Mouse (Mus musculus) heart, embryonic 13.5 days (tissue): Measurements from ENCODE around the gene Dlx5. TPM values are rescaled to one million over a fixed set of nuclear protein-coding genes. Genes with fewer than 3 reads are reported as not detected.

Experiments
- ATAC-seq: fragments of 200-750 bp; cut with Nextera tagmentation; 2 replicates; pipeline ENCODE4 v1.8.0; 2017; ENCODE audit warnings: moderate TSS enrichment; ENCODE audit not compliant: insufficient number of reproducible peaks, low FRiP score, low TSS enrichment; ENCODE audit errors: extremely low read depth
- H3K27ac ChIP-seq: fragments of 300-500 bp; sonication (generic); replicated peaks from 2 replicates; pipeline ENCODE4 v1.5.1; 2015; ENCODE audit warnings: moderate library complexity, mild to moderate bottlenecking, inconsistent platforms
- H3K27me3 ChIP-seq: fragments of 300-500 bp; sonication (generic); replicated peaks from 2 replicates; pipeline ENCODE4 v1.6.1; 2015; ENCODE audit warnings: mild to moderate bottlenecking, inconsistent platforms
- H3K36me3 ChIP-seq: fragments of 300-500 bp; sonication (generic); 2 replicates; pipeline ENCODE4 v1.6.1; 2015; ENCODE audit warnings: mild to moderate bottlenecking, inconsistent platforms
- H3K4me1 ChIP-seq: fragments of 300-500 bp; sonication (generic); 2 replicates; pipeline ENCODE4 v1.6.1; 2015; ENCODE audit warnings: inconsistent platforms
- H3K4me2 ChIP-seq: fragments of 300-500 bp; sonication (generic); 2 replicates; pipeline ENCODE4 v1.6.1; 2015; ENCODE audit warnings: inconsistent platforms, mild to moderate bottlenecking, moderate library complexity
- H3K4me3 ChIP-seq: fragments of 300-500 bp; sonication (generic); 2 replicates; pipeline ENCODE4 v1.5.1; 2015; ENCODE audit warnings: moderate library complexity, mild to moderate bottlenecking, inconsistent platforms
- H3K9ac ChIP-seq: fragments of 300-500 bp; sonication (generic); 2 replicates; pipeline ENCODE4 v1.6.1; 2015; ENCODE audit warnings: inconsistent platforms, mild to moderate bottlenecking, moderate library complexity
- H3K9me3 ChIP-seq: fragments of 300-500 bp; sonication (generic); 2 replicates; pipeline ENCODE4 v1.6.1; 2016; ENCODE audit warnings: inconsistent platforms
- WGBS: fragments of 180-500 bp; shearing (Covaris S2); methylation state at CpG from one replicate; pipeline ENCODE4 v1.1.7; 2015; ENCODE audit warnings: mixed read lengths; 5-methylcytosine and 5-hydroxymethylcytosine counted together
- polyA plus RNA-seq: library from polyadenylated mRNA; unstranded; fragments of >200 nt; fragmentation: Nextera tagmentation; extraction: Ambion mirVana; gene quantifications from 2 replicates; pipeline ENCODE4 v1.2.1, GENCODE M21; 2015

Gene Dlx5
- 0.94 and 1.1 TPM in 2 replicates for polyA plus RNA-seq

DNA sequence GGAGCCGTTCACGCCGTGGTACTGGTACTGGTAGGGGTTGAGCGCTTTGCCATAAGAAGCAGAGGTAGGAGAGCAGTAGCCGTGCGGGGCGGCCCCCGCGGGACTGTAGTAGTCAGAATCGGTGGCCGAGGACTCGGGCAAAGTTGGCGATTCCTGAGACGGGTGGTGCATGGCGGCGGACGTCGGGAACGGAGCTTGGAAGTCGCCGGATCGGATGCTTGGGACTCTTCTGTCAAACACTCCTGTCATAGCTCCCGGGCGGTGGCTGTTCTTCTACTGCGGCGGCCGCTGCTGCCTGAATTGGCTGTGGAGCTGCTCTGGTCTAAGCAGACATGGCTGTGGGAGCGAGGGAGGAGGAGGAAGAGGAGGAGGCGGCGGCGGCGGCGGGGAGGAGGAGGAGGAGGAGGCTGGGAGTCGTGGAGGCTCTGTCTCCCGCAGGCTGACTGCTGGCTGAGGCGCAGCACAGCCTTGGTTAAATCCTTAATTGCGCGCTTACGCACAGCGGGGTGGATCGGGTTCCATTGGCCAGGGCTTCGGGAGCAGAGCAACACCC lies at the start of gene Dlx5:
TSS of gene Dlx5 (minus strand) at position 448 of the 553 bp plus-strand sequence.
- no peak for ATAC-seq
- under 1% methylated on average over 36 of the region's 42 CpGs for WGBS
- H3K27me3 ChIP-seq, result peaks cover 83% of the 10 kb centered on the region
- peak within 1 kb of the TSS; percentile 74 for H3K9ac ChIP-seq
- H3K9me3 ChIP-seq, result no peaks in the 10 kb centered on the region
- no peak within 1 kb of the TSS for H3K27ac ChIP-seq
- peak within 1 kb of the TSS; percentile 61 for H3K4me3 ChIP-seq
- H3K4me2 ChIP-seq, result peak within 1 kb of the TSS; percentile 93
- no peaks in the 10 kb centered on the region for H3K36me3 ChIP-seq
- peaks cover 34% of the 10 kb centered on the region for H3K4me1 ChIP-seq

GRCm38 (mm10) chr6:6931507-6931906 lies 49.6 kb upstream of the Dlx5 start:
- Histone ChIP-seq H3K4me3 (no peak overlapping the region), H3K4me1 (no peaks in the 10 kb centered on the region), H3K4me2 (no peak overlapping the region), H3K36me3 (no peaks in the 10 kb centered on the region), H3K27ac (no peak overlapping the region), H3K9me3 (no peaks in the 10 kb centered on the region), H3K9ac (no peak overlapping the region), H3K27me3 (no peaks in the 10 kb centered on the region)
- ATAC-seq, result no peak
- WGBS, result 52% methylated on average over 4 of the region's 4 CpGs

GRCm38 (mm10) chr6:6930831-6931230 lies 48.9 kb upstream of the Dlx5 start:
- Histone ChIP-seq H3K4me1 (no peaks in the 10 kb centered on the region), H3K27ac (no peak overlapping the region), H3K27me3 (no peaks in the 10 kb centered on the region), H3K9ac (no peak overlapping the region), H3K4me2 (no peak overlapping the region), H3K4me3 (no peak overlapping the region), H3K9me3 (no peaks in the 10 kb centered on the region), H3K36me3 (no peaks in the 10 kb centered on the region)
- 83% methylated on average over 4 of the region's 4 CpGs for WGBS
- ATAC-seq, result no peak

DNA sequence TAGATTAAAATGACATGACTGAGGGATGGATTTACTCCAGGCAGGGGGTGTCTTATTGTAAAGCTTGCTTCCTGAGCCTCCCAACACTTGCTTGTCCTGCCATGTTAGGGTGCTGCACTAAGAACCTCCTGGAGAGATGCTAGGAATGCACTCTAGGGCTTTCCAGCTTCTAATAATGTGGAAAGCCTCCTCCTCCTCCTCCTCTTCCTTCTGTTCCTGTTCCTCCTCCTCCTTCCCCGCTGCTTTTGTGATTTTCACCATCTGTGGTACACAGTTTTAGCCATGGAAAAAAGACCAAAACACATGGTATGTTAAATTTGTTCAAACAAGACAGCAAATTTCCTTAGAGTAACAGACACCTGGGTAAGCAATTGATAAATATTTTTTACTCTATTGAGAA lies 43.4 kb upstream of the Dlx5 start:
- Histone ChIP-seq H3K9me3 (no peaks in the 10 kb centered on the region), H3K4me1 (no peaks in the 10 kb centered on the region), H3K4me2 (no peak overlapping the region), H3K27me3 (0 out of 2 replicates have a peak, but pooled peaks cover 5% of the 10 kb centered on the region), H3K36me3 (no peaks in the 10 kb centered on the region), H3K9ac (no peak overlapping the region), H3K27ac (no peak overlapping the region), H3K4me3 (no peak overlapping the region)
- WGBS, result 44% methylated on average over 1 of the region's 1 CpGs
- no peak for ATAC-seq

- Histone ChIP-seq H3K4me1 (no peaks in the 10 kb centered on the region), H3K27me3 (0 out of 2 replicates have a peak, but pooled peaks cover 5% of the 10 kb centered on the region), H3K27ac (no peak overlapping the region), H3K9ac (no peak overlapping the region), H3K4me2 (no peak overlapping the region), H3K9me3 (no peaks in the 10 kb centered on the region), H3K4me3 (no peak overlapping the region), H3K36me3 (no peaks in the 10 kb centered on the region)
- ATAC-seq, result no peak
- 79% methylated on average over 4 of the region's 4 CpGs for WGBS
Observed at GRCm38 (mm10) chr6:6917334-6917733, 35.4 kb upstream of the Dlx5 start.

- no peak for ATAC-seq
- 52% methylated on average over 9 of the region's 9 CpGs for WGBS
- no peak overlapping the region for H3K4me2 ChIP-seq
Observed at GRCm38 (mm10) chr6:6915526-6915915, 33.6 kb upstream of the Dlx5 start.

DNA sequence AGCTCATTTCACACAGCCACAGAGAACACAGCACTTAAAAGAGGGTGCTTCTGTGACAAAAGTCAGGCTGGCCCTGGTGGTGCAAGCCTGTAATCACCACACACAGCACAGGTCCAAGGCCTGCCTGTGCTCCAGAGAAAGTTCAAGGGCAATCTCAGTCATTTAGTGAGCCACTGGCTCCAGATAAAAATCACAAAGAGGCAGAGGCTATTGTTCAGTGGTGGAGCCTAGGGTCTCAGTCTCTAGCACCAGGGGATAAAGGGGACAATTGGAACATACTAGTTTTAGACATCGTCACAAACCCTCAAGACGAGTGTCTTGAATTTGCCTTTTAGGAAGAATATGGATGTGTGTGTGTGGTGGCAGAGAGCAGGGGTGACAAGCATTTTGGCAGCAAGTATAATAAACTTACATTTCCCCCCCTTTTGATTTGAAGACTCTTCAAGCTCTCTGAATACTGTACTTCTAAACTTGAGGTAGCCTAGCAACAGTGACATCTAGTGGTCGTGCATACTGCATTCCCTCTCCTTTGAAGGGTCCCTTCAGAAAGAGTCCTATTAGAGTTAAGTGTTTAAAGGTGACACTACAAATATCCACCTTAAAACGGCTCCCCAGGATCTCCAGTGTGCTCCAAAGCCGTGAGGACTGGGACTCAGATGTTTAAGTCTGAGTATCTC lies 33.1 kb upstream of the Dlx5 start:
- no peak overlapping the region for H3K27ac ChIP-seq
- H3K9ac ChIP-seq, result no peak overlapping the region
- no peaks in the 10 kb centered on the region for H3K4me1 ChIP-seq
- WGBS, result 38% methylated on average over 5 of the region's 5 CpGs
- H3K36me3 ChIP-seq, result no peaks in the 10 kb centered on the region
- ATAC-seq, result no peak
- H3K4me3 ChIP-seq, result no peak overlapping the region
- no peaks in the 10 kb centered on the region for H3K27me3 ChIP-seq
- no peak overlapping the region for H3K4me2 ChIP-seq
- H3K9me3 ChIP-seq, result no peaks in the 10 kb centered on the region

More at GRCm38 (mm10) chr6:6915526-6915915, 33.6 kb upstream of the Dlx5 start:
- Histone ChIP-seq H3K4me3 (no peak overlapping the region), H3K9me3 (no peaks in the 10 kb centered on the region), H3K4me1 (no peaks in the 10 kb centered on the region), H3K27ac (no peak overlapping the region), H3K9ac (no peak overlapping the region), H3K27me3 (no peaks in the 10 kb centered on the region), H3K36me3 (no peaks in the 10 kb centered on the region)

DNA sequence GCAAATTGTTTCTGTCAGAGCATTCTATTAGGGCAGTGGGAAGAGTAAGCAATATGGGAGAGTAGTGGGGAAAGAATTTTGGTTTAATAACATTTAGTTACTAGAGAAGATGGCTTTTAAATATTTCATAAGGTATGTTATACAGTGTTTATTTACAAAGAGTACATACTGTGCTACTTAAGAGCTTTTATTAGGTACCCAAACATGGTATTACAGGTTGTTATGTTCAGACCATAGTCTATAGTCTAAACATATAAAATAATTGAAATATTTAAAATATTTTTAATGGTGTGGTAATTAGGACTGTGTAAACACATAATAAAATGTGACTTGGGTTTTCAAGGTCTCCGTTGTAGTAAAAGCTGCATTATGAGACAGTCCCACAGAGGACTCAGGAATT lies 32.4 kb upstream of the Dlx5 start:
- H3K27ac ChIP-seq, result no peak overlapping the region
- 76% methylated on average over 1 of the region's 1 CpGs for WGBS
- no peaks in the 10 kb centered on the region for H3K9me3 ChIP-seq
- H3K36me3 ChIP-seq, result no peaks in the 10 kb centered on the region
- no peak for ATAC-seq
- H3K4me2 ChIP-seq, result no peak overlapping the region
- no peak overlapping the region for H3K9ac ChIP-seq
- no peaks in the 10 kb centered on the region for H3K27me3 ChIP-seq
- H3K4me1 ChIP-seq, result no peaks in the 10 kb centered on the region
- no peak overlapping the region for H3K4me3 ChIP-seq

- ATAC-seq, result no peak
Observed at GRCm38 (mm10) chr6:6909586-6909985, 27.7 kb upstream of the Dlx5 start.

DNA sequence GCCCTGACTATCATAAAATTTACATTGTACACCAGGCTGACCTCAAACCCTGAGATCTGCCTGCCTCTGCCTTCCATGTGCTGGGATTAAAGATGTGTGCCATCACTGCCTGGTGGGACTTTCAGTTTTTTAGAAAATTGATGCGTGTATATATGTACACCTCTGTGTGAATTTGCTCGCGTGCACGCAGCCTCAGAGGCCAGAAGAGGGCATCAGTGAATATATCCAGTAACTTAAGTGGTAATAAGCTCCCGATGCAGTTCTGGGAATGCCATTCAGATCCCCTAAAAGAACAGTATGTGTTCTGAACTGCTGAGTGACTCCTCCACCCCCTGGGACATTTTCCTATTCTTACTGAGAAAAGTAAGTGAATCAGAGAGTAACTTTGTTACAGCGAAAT lies 8.2 kb upstream of the Dlx5 start:
- H3K9me3 ChIP-seq, result no peaks in the 10 kb centered on the region
- no peak overlapping the region for H3K4me3 ChIP-seq
- no peaks in the 10 kb centered on the region for H3K4me1 ChIP-seq
- ATAC-seq, result no peak
- H3K27me3 ChIP-seq, result peaks cover 55% of the 10 kb centered on the region
- 49% methylated on average over 6 of the region's 6 CpGs for WGBS
- H3K9ac ChIP-seq, result no peak overlapping the region
- H3K36me3 ChIP-seq, result no peaks in the 10 kb centered on the region
- no peak overlapping the region for H3K27ac ChIP-seq
- H3K4me2 ChIP-seq, result no peak overlapping the region

More at GRCm38 (mm10) chr6:6909586-6909985, 27.7 kb upstream of the Dlx5 start:
- H3K27me3 ChIP-seq, result no peaks in the 10 kb centered on the region
- H3K36me3 ChIP-seq, result no peaks in the 10 kb centered on the region
- 44% methylated on average over 8 of the region's 8 CpGs for WGBS
- H3K4me3 ChIP-seq, result no peak overlapping the region
- no peak overlapping the region for H3K4me2 ChIP-seq
- no peak overlapping the region for H3K27ac ChIP-seq
- no peaks in the 10 kb centered on the region for H3K4me1 ChIP-seq
- H3K9ac ChIP-seq, result no peak overlapping the region
- no peaks in the 10 kb centered on the region for H3K9me3 ChIP-seq

- 62% methylated on average over 3 of the region's 3 CpGs for WGBS
Observed at GRCm38 (mm10) chr6:6886225-6886624, 4.3 kb upstream of the Dlx5 start.

GRCm38 (mm10) chr6:6884897-6885296 lies 3.0 kb upstream of the Dlx5 start:
- H3K9ac ChIP-seq, result no peak overlapping the region
- H3K36me3 ChIP-seq, result no peaks in the 10 kb centered on the region
- WGBS, result 4% methylated on average over 12 of the region's 12 CpGs
- no peaks in the 10 kb centered on the region for H3K9me3 ChIP-seq
- peaks cover 21% of the 10 kb centered on the region for H3K4me1 ChIP-seq
- H3K4me3 ChIP-seq, result no peak overlapping the region
- peak overlapping the region; percentile 39 for H3K4me2 ChIP-seq
- H3K27me3 ChIP-seq, result peaks cover 75% of the 10 kb centered on the region
- no peak overlapping the region for H3K27ac ChIP-seq
- no peak for ATAC-seq

More at GRCm38 (mm10) chr6:6886225-6886624, 4.3 kb upstream of the Dlx5 start:
- no peak overlapping the region for H3K9ac ChIP-seq
- H3K9me3 ChIP-seq, result no peaks in the 10 kb centered on the region
- ATAC-seq, result no peak
- no peaks in the 10 kb centered on the region for H3K36me3 ChIP-seq
- no peak overlapping the region for H3K27ac ChIP-seq
- H3K4me3 ChIP-seq, result no peak overlapping the region
- H3K27me3 ChIP-seq, result peaks cover 76% of the 10 kb centered on the region
- H3K4me2 ChIP-seq, result no peak overlapping the region
- peaks cover 8% of the 10 kb centered on the region for H3K4me1 ChIP-seq
